Mouse (Mus musculus): ENCODE measurements around the gene Setdb1.

Setdb1 gene

GRCm38 (mm10) chr3:95290156-95290555 is 66.8 kb downstream of the Setdb1 start:
- WGBS, result 75% methylated on average over 6 of the region's 6 CpGs

- 90% methylated on average over 4 of the region's 4 CpGs for WGBS
Measured at GRCm38 (mm10) chr3:95289419-95289818, 67.6 kb downstream of the Setdb1 start.

- WGBS, result 92% methylated on average over 3 of the region's 3 CpGs
Measured at GRCm38 (mm10) chr3:95287541-95287940, 69.5 kb downstream of the Setdb1 start.

- WGBS, result 78% methylated on average over 7 of the region's 7 CpGs
Measured at GRCm38 (mm10) chr3:95286510-95286909, 70.5 kb downstream of the Setdb1 start.

- 76% methylated on average over 5 of the region's 5 CpGs for WGBS
Measured at GRCm38 (mm10) chr3:95286011-95286410, 71.0 kb downstream of the Setdb1 start.

- WGBS, result 87% methylated on average over 5 of the region's 5 CpGs
Measured at GRCm38 (mm10) chr3:95285390-95285789, 71.6 kb downstream of the Setdb1 start.

GRCm38 (mm10) chr3:95284501-95285281 is 72.3 kb downstream of the Setdb1 start:
- WGBS, result 82% methylated on average over 12 of the region's 12 CpGs

- 21% methylated on average over 1 of the region's 1 CpGs for WGBS
Measured at GRCm38 (mm10) chr3:95284062-95284461, 72.9 kb downstream of the Setdb1 start.

- WGBS, result 2% methylated on average over 7 of the region's 7 CpGs
Measured at GRCm38 (mm10) chr3:95283589-95283941, 73.4 kb downstream of the Setdb1 start.

- under 1% methylated on average over 51 of the region's 51 CpGs for WGBS
Measured at GRCm38 (mm10) chr3:95282865-95283588, 74.0 kb downstream of the Setdb1 start.

- under 1% methylated on average over 11 of the region's 11 CpGs for WGBS
Measured at GRCm38 (mm10) chr3:95282381-95282864, 74.6 kb downstream of the Setdb1 start.

- under 1% methylated on average over 53 of the region's 53 CpGs for WGBS
Measured at GRCm38 (mm10) chr3:95281216-95282126, 75.5 kb downstream of the Setdb1 start, which contains the start of the genes Mindy1 and Prune1. Gene Mindy1 (plus strand): TSS chr3:95281345. Gene Prune1 (minus strand): TSS chr3:95282076.

GRCm38 (mm10) chr3:95280747-95281146 is 76.3 kb downstream of the Setdb1 start:
- 14% methylated on average over 8 of the region's 8 CpGs for WGBS

GRCm38 (mm10) chr3:95277149-95277551 is 79.9 kb downstream of the Setdb1 start:
- 26% methylated on average over 1 of the region's 1 CpGs for WGBS

- WGBS, result 72% methylated on average over 5 of the region's 5 CpGs
Measured at GRCm38 (mm10) chr3:95276428-95276934, 80.5 kb downstream of the Setdb1 start.

GRCm38 (mm10) chr3:95275161-95275560 is 81.8 kb downstream of the Setdb1 start:
- WGBS, result 60% methylated on average over 6 of the region's 6 CpGs

- WGBS, result 97% methylated on average over 4 of the region's 4 CpGs
Measured at GRCm38 (mm10) chr3:95274453-95274852, 82.5 kb downstream of the Setdb1 start.

Measured in cerebral cortex, adult 2 months (tissue).